In genomic region chr3:25679373-25679772, GRCm38 (mm10) we compare ENCODE assay signal across 10 mouse cellular contexts.
A peak's percentile ranks its signal among the peaks of the same experiment; 100 is the strongest.
DNase-seq lines count a peak whose midpoint lies in the region; ATAC-seq and TF ChIP-seq lines count a peak whose summit lies in the region.
"Had no signal": no experiment of that assay in that cellular context is flagged by ENCODE, and none has a peak within 500 bp of the region (broad histone marks: within the 10 kb centered on the region; RNA-seq: fewer than 3 reads in every experiment).

No protein-coding gene starts in this region.

- H3K4me1 ChIP-seq in MEL (ENCODE audit: control insufficient read depth in 1 of 2, insufficient read depth in 2 of 2, low read length in 2 of 2) = peaks cover 6 to 11% of the 10 kb centered on the region in 2 experiments
- H3K4me1 ChIP-seq in forebrain, embryonic 16.5 days (replicated peaks; ENCODE audit: control insufficient read depth, insufficient read depth, low read length) = no peaks in the 10 kb centered on the region

- H3K79me2 ChIP-seq in MEL (ENCODE audit: control insufficient read depth, insufficient read depth, low read length, poor library complexity) = no peaks in the 10 kb centered on the region

- intact Hi-C loops in gastrocnemius, postnatal 14 days (cut with DNase I; ENCODE audit: low total_unique reads) = no loop called here

- WGBS in forebrain, embryonic 16.5 days = 63% methylated on average over 2 of the region's 2 CpGs

- peak; percentile 6 for DNase-seq in gastrocnemius, postnatal 25 days
- no peak for DNase-seq in gastrocnemius, postnatal 10 days
- DNase-seq in MEL (ENCODE audit: low read depth, low spot score) = peak; percentile 84
- DNase-seq in layer of hippocampus, adult 8-10 months (ENCODE audit: low spot score in 2 of 2) = peak; percentile 56 to 57
- no peak for DNase-seq in T-cell, adult 2 months (ENCODE audit: low spot score)
- DNase-seq in frontal cortex, postnatal 25 days (ENCODE audit: low spot score in 2 of 2) = no peak
- DNase-seq in gastrocnemius, postnatal 14 days = no peak
- DNase-seq: adrenal gland, postnatal 25 days had no signal

- H3K9ac ChIP-seq in MEL (ENCODE audit: control insufficient read depth, low read depth, low read length, poor library complexity, severe bottlenecking) = no peak overlapping the region
- H3K9ac ChIP-seq in forebrain, embryonic 16.5 days (replicated peaks; ENCODE audit: low read depth, low read length) = no peak overlapping the region

- peak; percentile 63 for ATAC-seq in forebrain, embryonic 16.5 days

- no peaks in the 10 kb centered on the region for H3K27me3 ChIP-seq in MEL (ENCODE audit: control insufficient read depth in 1 of 2, insufficient read depth in 2 of 2, low read length in 2 of 2)
- no peaks in the 10 kb centered on the region for H3K27me3 ChIP-seq in forebrain, embryonic 16.5 days (replicated peaks; ENCODE audit: control insufficient read depth, insufficient read depth, low read length)
- H3K27me3 ChIP-seq: CH12.LX had no signal

- H3K9me3 ChIP-seq in MEL (replicated peaks; ENCODE audit: insufficient read depth, low read length) = no peaks in the 10 kb centered on the region
- no peaks in the 10 kb centered on the region for H3K9me3 ChIP-seq in forebrain, embryonic 16.5 days (ENCODE audit: control insufficient read depth, low read length)

- no peak overlapping the region for H3K4me2 ChIP-seq in forebrain, embryonic 16.5 days (ENCODE audit: low read length)

- TF ChIP-seq EP300 in MEL (IDR thresholded peaks at IDR 0.05; ENCODE audit: low read depth in 1 of 2, low read length in 2 of 2) = peak; percentile 84 to 92

- no peak overlapping the region for H3K4me3 ChIP-seq in MEL (ENCODE audit: control insufficient read depth in 1 of 2, insufficient read depth in 1 of 2, low read depth in 2 of 2, low read length in 2 of 2)
- H3K4me3 ChIP-seq in forebrain, embryonic 16.5 days (replicated peaks; ENCODE audit: low read length) = no peak overlapping the region

- no peak for TF ChIP-seq POLR2A in MEL (IDR thresholded peaks at IDR 0.05; ENCODE audit: control insufficient read depth in 1 of 2, insufficient read depth in 1 of 2, low read depth in 1 of 2, low read length in 2 of 2, poor library complexity in 1 of 2)

- peaks cover 0 to 15% of the 10 kb centered on the region in 2 experiments; a peak in 2 of 4 replicates for H3K36me3 ChIP-seq in MEL (ENCODE audit: control insufficient read depth in 1 of 2, insufficient read depth in 2 of 2, low read length in 2 of 2)
- H3K36me3 ChIP-seq in forebrain, embryonic 16.5 days (ENCODE audit: control insufficient read depth, insufficient read depth) = no peaks in the 10 kb centered on the region

- TF ChIP-seq RAD21 in MEL (IDR thresholded peaks at IDR 0.05; ENCODE audit: low read depth, low read length) = no peak

- TF ChIP-seq CTCF in MEL (IDR thresholded peaks at IDR 0.05 in 2 of 3, conservative IDR thresholded peaks at IDR 0.05 in 1 of 3; ENCODE audit: control insufficient read depth in 1 of 3, insufficient read depth in 1 of 3, low read depth in 2 of 3, low read length in 3 of 3, poor library complexity in 1 of 3, severe bottlenecking in 1 of 3) = no peak

- no peak overlapping the region for H3K27ac ChIP-seq in MEL (ENCODE audit: control insufficient read depth, low read depth, low read length)
- H3K27ac ChIP-seq in forebrain, embryonic 16.5 days (ENCODE audit: low read length) = no peak overlapping the region

TF ChIP-seq in MEL, 35 proteins besides CTCF, POLR2A, EP300 and RAD21:
- TF ChIP-seq MAFK (IDR thresholded peaks at IDR 0.05; ENCODE audit: borderline replicate concordance, low read depth, low read length) = no peak
- TF ChIP-seq HCFC1 (IDR thresholded peaks at IDR 0.05; ENCODE audit: low read depth, low read length) = no peak
- peak; percentile 32; the same call in 1 of the 2 replicates for TF ChIP-seq RCOR1 (IDR thresholded peaks at IDR 0.05; ENCODE audit: low read depth, low read length)
- peak; percentile 89 for TF ChIP-seq TCF12 (IDR thresholded peaks at IDR 0.05; ENCODE audit: low read depth, low read length)
- peak; percentile 51; the same call in 1 of the 2 replicates for TF ChIP-seq GATA1 (IDR thresholded peaks at IDR 0.05; ENCODE audit: low read depth, low read length)
- TF ChIP-seq ZNF384 (IDR thresholded peaks at IDR 0.05; ENCODE audit: low read depth, low read length) = no peak
- no peak for TF ChIP-seq NELFE (IDR thresholded peaks at IDR 0.05; ENCODE audit: low read depth, low read length)
- 0 out of 2 replicates have a peak, but pooled peaks have one; percentile 12 for TF ChIP-seq TAL1 (IDR thresholded peaks at IDR 0.05; ENCODE audit: low read length)
- no peak for TF ChIP-seq UBTF (IDR thresholded peaks at IDR 0.05; ENCODE audit: borderline replicate concordance, insufficient read depth, low read depth, low read length)
- peak; percentile 67 for TF ChIP-seq ETS1 (IDR thresholded peaks at IDR 0.05; ENCODE audit: low read depth, low read length)
- peak; percentile 39; the same call in 1 of the 2 replicates for TF ChIP-seq SIN3A (IDR thresholded peaks at IDR 0.05; ENCODE audit: low read length)
- no peak for TF ChIP-seq CHD2 (IDR thresholded peaks at IDR 0.05; ENCODE audit: low read length)
- TF ChIP-seq MAZ (IDR thresholded peaks at IDR 0.05; ENCODE audit: low read depth, low read length) = no peak
- TF ChIP-seq NRF1 (IDR thresholded peaks at IDR 0.05; ENCODE audit: insufficient read depth, low read depth, low read length, poor library complexity, severe bottlenecking) = 0 out of 2 replicates have a peak, but pooled peaks have one; percentile 13
- TF ChIP-seq POLR2AphosphoS2 (IDR thresholded peaks at IDR 0.05; ENCODE audit: low read length) = no peak
- TF ChIP-seq USF2 (IDR thresholded peaks at IDR 0.05; ENCODE audit: borderline replicate concordance in 1 of 2, insufficient read depth in 1 of 2, low read depth in 1 of 2, low read length in 2 of 2) = no peak
- TF ChIP-seq POLR2AphosphoS5 (IDR thresholded peaks at IDR 0.05; ENCODE audit: borderline replicate concordance, low read depth, low read length) = no peak
- TF ChIP-seq MAX (IDR thresholded peaks at IDR 0.05; ENCODE audit: low read length) = peak; percentile 52; the same call in 1 of the 2 replicates
- TF ChIP-seq MXI1 (IDR thresholded peaks at IDR 0.05; ENCODE audit: low read depth, low read length) = peak; percentile 33; the same call in 1 of the 2 replicates

Comparison
In these comparisons a context has a peak if more than half of its experiments do, and no peak if none do; other contexts are left out.
1. DNase-seq: peak in gastrocnemius, postnatal 25 days (single experiment), MEL (single experiment) and layer of hippocampus, adult 8-10 months (2 of 2); none in gastrocnemius, postnatal 10 days (single experiment), T-cell, adult 2 months (single experiment), frontal cortex, postnatal 25 days (0 of 2) and gastrocnemius, postnatal 14 days (single experiment).